Mouse (Mus musculus) thymus, adult 2 months (tissue): ENCODE measurements around the gene P2rx7.
"Not testable (repeated sequence)": the region's sequence is repeated elsewhere in the genome, so short reads cannot be mapped to it uniquely, and the experiment has no call there.

Source experiments
- CTCF ChIP-seq: fragments of 200-500 bp; IDR thresholded peaks from 2 replicates; pipeline ENCODE4 v1.5.1; 2012; ENCODE audit warnings: mild to moderate bottlenecking, control low read depth, low read length, moderate library complexity, borderline replicate concordance; ENCODE audit not compliant: control insufficient read depth, poor library complexity, insufficient read depth; ENCODE audit errors: extremely low read depth
- POLR2A ChIP-seq: fragments of 200-500 bp; IDR thresholded peaks from 2 replicates; pipeline ENCODE4 v1.6.1; 2012; ENCODE audit warnings: mild to moderate bottlenecking, low read length, control low read depth, moderate library complexity; ENCODE audit not compliant: control insufficient read depth, poor library complexity, insufficient read depth; ENCODE audit errors: extremely low read depth

DNA sequence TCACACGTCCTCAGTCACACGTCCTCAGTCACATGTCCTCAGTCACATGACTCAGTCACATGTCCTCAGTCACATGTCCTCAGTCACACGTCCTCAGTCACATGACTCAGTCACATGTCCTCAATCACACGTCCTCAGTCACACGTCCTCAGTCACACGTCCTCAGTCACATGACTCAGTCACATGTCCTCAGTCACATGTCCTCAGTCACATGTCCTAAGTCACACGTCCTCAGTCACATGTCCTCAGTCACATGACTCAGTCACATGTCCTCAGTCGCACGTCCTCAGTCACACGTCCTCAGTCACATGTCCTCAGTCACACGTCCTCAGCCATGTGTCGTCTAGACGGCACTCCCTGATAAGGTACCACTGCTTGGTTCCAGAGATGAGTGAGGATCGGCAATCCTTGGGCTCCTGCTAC is 4.3 kb downstream of the P2rx7 start:
- TF ChIP-seq CTCF, POLR2A: not testable (repeated sequence)
